Mouse (Mus musculus) stomach, postnatal 0 days (tissue): ENCODE measurements at regions not wholly inside any gene's neighbourhood (a gene's known extent, or its start where the extent isn't known, plus 50 kb on each side); places are given as distances from the start of the nearest gene placed in this dataset.

Experiments
- ATAC-seq: fragments of 200-750 bp; cut with Nextera tagmentation; 2 replicates; pipeline ENCODE4 v1.8.0; 2017; ENCODE audit not compliant: low FRiP score, low TSS enrichment
- DNase-seq: peaks from one replicate; pipeline ENCODE4 v3.0.0-alpha.2; 2016; ENCODE audit warnings: low spot score
- H3K27ac ChIP-seq: fragments of 300-500 bp; sonication (generic); replicated peaks from 2 replicates; pipeline ENCODE4 v1.5.1; 2014; ENCODE audit warnings: mild to moderate bottlenecking, control low read depth
- H3K27me3 ChIP-seq: fragments of 300-500 bp; sonication (generic); 2 replicates; pipeline ENCODE4 v1.6.1; 2014; ENCODE audit warnings: low read length; ENCODE audit not compliant: control insufficient read depth, insufficient read depth
- H3K36me3 ChIP-seq: fragments of 300-500 bp; sonication (generic); 2 replicates; pipeline ENCODE4 v1.6.1; 2014; ENCODE audit warnings: low read length, mixed read lengths; ENCODE audit not compliant: control insufficient read depth, insufficient read depth
- H3K4me1 ChIP-seq: fragments of 300-500 bp; sonication (generic); replicated peaks from 2 replicates; pipeline ENCODE4 v1.6.1; 2014; ENCODE audit warnings: antibody characterized with exemption; ENCODE audit not compliant: control insufficient read depth, insufficient read depth
- H3K4me2 ChIP-seq: fragments of 300-500 bp; sonication (generic); replicated peaks from 2 replicates; pipeline ENCODE4 v1.6.1; 2014; ENCODE audit warnings: low read depth, mild to moderate bottlenecking, control low read depth, moderate library complexity
- H3K4me3 ChIP-seq: fragments of 300-500 bp; sonication (generic); 2 replicates; pipeline ENCODE4 v1.5.1; 2014; ENCODE audit warnings: low read depth, low read length, control low read depth
- H3K9ac ChIP-seq: fragments of 300-500 bp; sonication (generic); 2 replicates; pipeline ENCODE4 v1.6.1; 2014; ENCODE audit warnings: mild to moderate bottlenecking, low read length, control low read depth, mixed read lengths
- H3K9me3 ChIP-seq: fragments of 300-500 bp; sonication (generic); 2 replicates; pipeline ENCODE4 v1.6.1; 2016; ENCODE audit warnings: low read length; ENCODE audit not compliant: control insufficient read depth
- CTCF ChIP-seq: IDR thresholded peaks from 2 replicates; pipeline ENCODE4 v1.5.1; 2016; ENCODE audit warnings: antibody characterized with exemption, low read depth, mild to moderate bottlenecking, moderate library complexity
- EP300 ChIP-seq: optimal IDR thresholded peaks from 2 replicates; pipeline ENCODE3; 2016; ENCODE audit warnings: antibody characterized with exemption
- WGBS: fragments of 180-500 bp; shearing (Covaris S2); extraction: QIAGEN DNeasy Blood & Tissue Kit; methylation state at CpG from one replicate; pipeline ENCODE4 v1.1.7; 2014; 5-methylcytosine and 5-hydroxymethylcytosine counted together

DNA sequence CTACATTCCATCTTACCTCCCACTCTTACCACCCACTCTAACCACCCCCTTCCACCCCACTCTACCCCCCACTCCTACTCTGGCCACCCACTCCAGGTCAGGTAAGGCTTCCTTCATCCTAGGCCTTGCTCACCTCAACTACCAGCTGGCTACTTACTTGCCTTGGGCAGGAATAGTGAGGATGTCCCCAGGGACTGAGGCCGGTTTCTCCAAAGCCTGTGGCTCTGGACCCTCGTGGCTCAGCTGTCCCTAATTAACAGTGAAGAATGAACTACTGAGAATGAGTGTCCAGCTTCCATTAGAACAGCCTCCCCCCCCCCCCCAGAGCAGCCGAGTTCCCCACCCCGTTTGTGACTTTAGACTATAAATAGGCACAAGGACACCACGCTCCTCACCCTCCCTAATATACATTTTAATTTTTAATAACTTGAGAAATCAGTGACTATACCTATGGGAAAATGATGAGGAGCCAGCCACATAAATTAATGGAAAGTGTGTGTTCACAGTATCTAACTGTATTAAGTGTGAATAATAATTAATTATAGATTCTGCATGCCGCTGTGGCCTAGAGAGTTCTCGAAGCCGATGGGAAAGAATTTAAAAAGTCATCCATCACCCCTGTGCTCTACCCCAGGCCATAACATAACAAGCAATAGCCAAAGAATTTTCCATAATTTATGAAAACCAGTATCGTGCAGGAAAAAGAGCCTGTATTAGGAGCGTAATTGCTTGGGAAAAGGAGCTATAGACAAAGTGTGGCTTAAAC is 195.7 kb upstream of the Zfp618 start:
- Histone ChIP-seq H3K4me1 (no peaks in the 10 kb centered on the region), H3K4me2 (no peak overlapping the region), H3K9me3 (no peaks in the 10 kb centered on the region), H3K36me3 (no peaks in the 10 kb centered on the region), H3K9ac (no peak overlapping the region), H3K27me3 (no peaks in the 10 kb centered on the region), H3K4me3 (no peak overlapping the region), H3K27ac (no peak overlapping the region)
- WGBS = 53% methylated on average over 10 of the region's 10 CpGs
- no peak for DNase-seq
- no peak for TF ChIP-seq CTCF
- no peak for TF ChIP-seq EP300
- no peak for ATAC-seq

GRCm38 (mm10) chr4:62775005-62775609 is 190.3 kb upstream of the Zfp618 start:
- DNase-seq (no peak), ATAC-seq (no peak)
- Histone ChIP-seq H3K4me1 (no peaks in the 10 kb centered on the region), H3K4me3 (no peak overlapping the region), H3K4me2 (no peak overlapping the region), H3K27me3 (no peaks in the 10 kb centered on the region), H3K9ac (no peak overlapping the region), H3K9me3 (no peaks in the 10 kb centered on the region), H3K27ac (no peak overlapping the region), H3K36me3 (no peaks in the 10 kb centered on the region)
- TF ChIP-seq CTCF (no peak), EP300 (no peak)
- 81% methylated on average over 10 of the region's 10 CpGs for WGBS

GRCm38 (mm10) chr4:62776881-62777280 is 188.5 kb upstream of the Zfp618 start:
- H3K27me3 ChIP-seq = no peaks in the 10 kb centered on the region
- no peak for DNase-seq
- TF ChIP-seq EP300 (no peak), CTCF (no peak)
- no peak overlapping the region for H3K4me3 ChIP-seq
- 78% methylated on average over 9 of the region's 9 CpGs for WGBS
- no peaks in the 10 kb centered on the region for H3K36me3 ChIP-seq
- H3K9me3 ChIP-seq = no peaks in the 10 kb centered on the region
- no peak overlapping the region for H3K27ac ChIP-seq
- ATAC-seq = no peak
- H3K4me1 ChIP-seq = no peaks in the 10 kb centered on the region
- H3K9ac ChIP-seq = no peak overlapping the region
- no peak overlapping the region for H3K4me2 ChIP-seq

- Histone ChIP-seq H3K27me3 (no peaks in the 10 kb centered on the region), H3K36me3 (no peaks in the 10 kb centered on the region), H3K4me1 (no peaks in the 10 kb centered on the region), H3K4me2 (no peak overlapping the region), H3K27ac (no peak overlapping the region), H3K4me3 (no peak overlapping the region), H3K9me3 (no peaks in the 10 kb centered on the region), H3K9ac (no peak overlapping the region)
- DNase-seq = no peak
- no peak for ATAC-seq
- TF ChIP-seq EP300 (no peak), CTCF (no peak)
- 65% methylated on average over 6 of the region's 7 CpGs for WGBS
Measured at GRCm38 (mm10) chr4:62777436-62777835, 187.9 kb upstream of the Zfp618 start.

- Histone ChIP-seq H3K36me3 (no peaks in the 10 kb centered on the region), H3K9me3 (no peaks in the 10 kb centered on the region), H3K27me3 (no peaks in the 10 kb centered on the region), H3K9ac (no peak overlapping the region), H3K4me3 (no peak overlapping the region), H3K27ac (no peak overlapping the region), H3K4me2 (no peak overlapping the region), H3K4me1 (no peaks in the 10 kb centered on the region)
- 74% methylated on average over 5 of the region's 5 CpGs for WGBS
- DNase-seq (no peak), ATAC-seq (no peak)
- TF ChIP-seq EP300 (no peak), CTCF (no peak)
Measured at GRCm38 (mm10) chr4:62778621-62779020, 186.8 kb upstream of the Zfp618 start.

DNA sequence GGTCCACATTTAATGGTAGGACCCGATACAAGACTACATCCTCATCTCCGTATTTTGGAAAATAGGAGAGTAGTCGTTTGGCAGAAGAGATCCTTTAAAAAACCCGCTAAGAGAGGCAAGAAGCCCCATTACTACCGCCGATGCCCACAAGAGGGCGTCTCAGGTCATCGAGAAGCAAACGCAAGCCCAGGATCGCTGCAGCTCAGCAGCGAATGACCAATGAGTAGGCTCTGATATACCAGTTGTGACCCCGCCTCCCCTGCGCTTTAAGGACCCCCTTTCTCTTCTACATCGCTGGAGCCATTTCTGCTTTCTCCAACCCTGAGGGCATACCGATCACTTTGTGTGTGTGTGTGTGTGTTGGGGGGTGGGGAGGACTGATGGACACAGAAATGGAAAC is 185.0 kb upstream of the Zfp618 start:
- Histone ChIP-seq H3K4me1 (no peaks in the 10 kb centered on the region), H3K9ac (no peak overlapping the region), H3K4me2 (peak overlapping the region; percentile 63), H3K36me3 (no peaks in the 10 kb centered on the region), H3K9me3 (no peaks in the 10 kb centered on the region), H3K27ac (no peak overlapping the region), H3K4me3 (peak overlapping the region; percentile 36), H3K27me3 (no peaks in the 10 kb centered on the region)
- ATAC-seq (peak; percentile 69), DNase-seq (peak; percentile 90)
- 1% methylated on average over 15 of the region's 15 CpGs for WGBS
- peak; percentile 93 for TF ChIP-seq CTCF
- TF ChIP-seq EP300 = no peak
